Mouse (Mus musculus) left cerebral cortex, adult 11 months (tissue): Measurements from ENCODE around the gene Olfr808.

ENCODE experiments used
- DNase-seq: peaks from one replicate; pipeline ENCODE4 v3.0.0; 2022; ENCODE audit warnings: low spot score

The Olfr808 gene

GRCm38 (mm10) chr10:129765182-129765581 lies at the start of gene Olfr808:
Gene Olfr808 (plus strand): TSS chr10:129765482.
- DNase-seq = no peak

- DNase-seq = no peak
Observed at GRCm38 (mm10) chr10:129729275-129729674, 36.0 kb upstream of the Olfr808 start, which contains the start of gene Olfr805. Gene Olfr805 (minus strand): TSS chr10:129729375.

GRCm38 (mm10) chr10:129741821-129742220 lies 23.5 kb upstream of the Olfr808 start, which contains the start of gene Olfr806:
Gene Olfr806 (minus strand): TSS chr10:129741921.
- DNase-seq = no peak

GRCm38 (mm10) chr10:129757693-129758092 lies 7.6 kb upstream of the Olfr808 start, which contains the start of gene Olfr807:
Gene Olfr807 (minus strand): TSS chr10:129757793.
- DNase-seq = no peak

GRCm38 (mm10) chr10:129774338-129774737 lies 9.1 kb downstream of the Olfr808 start, which contains the start of gene Olfr809:
Gene Olfr809 (plus strand): TSS chr10:129774638.
- no peak for DNase-seq

- no peak for DNase-seq
Observed at GRCm38 (mm10) chr10:129778123-129778522, 12.8 kb downstream of the Olfr808 start.

- DNase-seq = no peak
Observed at GRCm38 (mm10) chr10:129794817-129795216, 29.5 kb downstream of the Olfr808 start, which contains the start of gene Olfr810. Gene Olfr810 (minus strand): TSS chr10:129794917.

- DNase-seq = no peak
Observed at GRCm38 (mm10) chr10:129804296-129804695, 39.0 kb downstream of the Olfr808 start, which contains the start of gene Olfr811. Gene Olfr811 (minus strand): TSS chr10:129804396.
